Mouse (Mus musculus) heart, postnatal 0 days (tissue): ENCODE measurements around the gene Hivep3.

Experiments
- CTCF ChIP-seq: IDR thresholded peaks from 2 replicates; pipeline ENCODE4 v1.5.1; 2016; ENCODE audit warnings: antibody characterized with exemption, control low read depth, low read depth
- EP300 ChIP-seq: IDR thresholded peaks from 2 replicates; pipeline ENCODE4 v1.6.1; 2016; ENCODE audit warnings: antibody characterized with exemption, low read depth

GRCm38 (mm10) chr4:119966105-119967072 lies 232.8 kb downstream of the Hivep3 start:
- TF ChIP-seq CTCF (no peak), EP300 (0 out of 2 replicates have a peak, but pooled peaks have one; percentile 31)
